Mouse (Mus musculus): ENCODE measurements around the gene Gm14434. TPM values are rescaled to one million over a fixed set of nuclear protein-coding genes. Genes with fewer than 3 reads are reported as not detected.
"Not testable (repeated sequence)": the region's sequence is repeated elsewhere in the genome, so short reads cannot be mapped to it uniquely, and the experiment has no call there.

Gene Gm14434
- not detected for total RNA-seq (2021)

DNA sequence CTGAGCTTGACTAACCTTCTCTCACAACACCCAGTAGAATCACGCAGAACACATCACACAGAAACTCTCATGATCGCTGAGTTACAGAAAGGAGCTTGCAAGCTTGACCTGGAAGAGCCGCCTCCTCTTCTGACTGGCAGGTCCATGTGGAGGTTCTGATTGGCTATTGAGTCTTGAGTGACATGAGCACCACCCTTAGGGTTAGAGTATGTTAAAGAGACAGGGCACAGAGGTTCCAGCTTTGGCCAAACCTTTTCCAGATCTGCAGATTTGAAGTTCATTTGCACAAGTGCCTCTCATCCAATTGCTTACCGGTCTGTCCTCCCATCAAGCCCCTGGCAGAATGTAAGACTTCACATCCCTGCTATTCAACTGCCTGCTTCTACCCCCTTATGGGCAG is at the start of gene Gm14434:
Gene Gm14434, minus strand, starts transcription at position 101 of the 400 bp plus-strand sequence.
- DNase-seq, result not testable (repeated sequence)

DNA sequence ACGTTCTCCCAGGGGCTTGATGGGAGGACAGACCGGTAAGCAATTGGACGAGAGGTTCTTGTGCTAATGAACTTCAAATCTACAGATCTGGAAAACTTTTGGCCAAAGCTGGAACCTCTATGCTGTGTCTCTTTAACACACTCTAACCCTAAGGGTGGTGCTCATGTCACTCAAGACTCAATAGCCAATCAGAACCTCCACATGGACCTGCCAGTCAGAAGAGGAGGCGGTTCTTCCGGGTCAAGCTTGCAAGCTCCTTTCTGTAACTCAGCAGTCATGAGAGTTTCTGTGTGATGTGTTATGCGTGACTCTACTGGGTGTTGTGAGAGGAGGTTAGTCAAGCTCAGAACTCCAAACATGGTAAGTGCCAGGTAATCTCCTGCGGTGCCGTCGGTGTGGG is 34.2 kb upstream of the Gm14434 start, which contains the start of gene Zfp967:
Gene Zfp967, plus strand, starts transcription at position 301 of the 400 bp plus-strand sequence.
- DNase-seq, result not testable (repeated sequence)

DNA sequence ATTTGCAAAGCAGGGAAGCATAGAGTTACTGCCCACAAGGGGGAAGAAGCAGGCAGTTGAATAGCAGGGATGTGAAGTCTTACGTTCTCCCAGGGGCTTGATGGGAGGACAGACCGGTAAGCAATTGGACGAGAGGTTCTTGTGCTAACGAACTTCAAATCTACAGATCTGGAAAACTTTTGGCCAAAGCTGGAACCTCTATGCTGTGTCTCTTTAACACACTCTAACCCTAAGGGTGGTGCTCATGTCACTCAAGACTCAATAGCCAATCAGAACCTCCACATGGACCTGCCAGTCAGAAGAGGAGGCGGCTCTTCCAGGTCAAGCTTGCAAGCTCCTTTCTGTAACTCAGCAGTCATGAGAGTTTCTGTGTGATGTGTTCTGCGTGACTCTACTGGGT is 63.3 kb downstream of the Gm14434 start, which contains the start of gene Gm14435:
Gene Gm14435, plus strand, starts transcription at position 301 of the 400 bp plus-strand sequence.
- DNase-seq, result not testable (repeated sequence)

Other genes with a start within 250 kb of the Gm14434 start
- gene Gm11009, start 167.3 kb downstream of the Gm14434 start, total RNA-seq (2021), result not detected
- 10 to 100 TPM; 13.7 to 14.6 TPM for gene Gm14435, start 63.2 kb downstream of the Gm14434 start, total RNA-seq (2021)
- gene Zfp967, start 34.3 kb upstream of the Gm14434 start, total RNA-seq (2021), result not detected
- gene Gm14308, start 149.6 kb upstream of the Gm14434 start, total RNA-seq (2021), result 1 to 10 TPM; 6.5 to 7.5 TPM
- 10 to 100 TPM; 13.3 to 15.2 TPM for gene Zfp973, start 183.7 kb upstream of the Gm14434 start, total RNA-seq (2021)
- 10 to 100 TPM; 34.2 to 35.3 TPM for gene Gm14305, start 221.5 kb upstream of the Gm14434 start, total RNA-seq (2021)

Measured in layer of hippocampus, postnatal 36 days (tissue).